Mouse (Mus musculus): ENCODE results near the gene Actr3b.

- no peak for TF ChIP-seq CTCF (IDR thresholded peaks at IDR 0.05; ENCODE audit: borderline replicate concordance, control insufficient read depth, extremely low read depth, insufficient read depth, low read length, poor library complexity)
- TF ChIP-seq POLR2A (IDR thresholded peaks at IDR 0.05; ENCODE audit: control insufficient read depth, extremely low read depth, insufficient read depth, low read length, poor library complexity): no peak
These were observed 11.9 kb upstream of the Actr3b start for GRCm38 (mm10) chr5:25747904-25748303.
